Mouse (Mus musculus) forebrain, embryonic 16.5 days (tissue): ENCODE measurements around the gene Ctxn1. TPM values are rescaled to one million over a fixed set of nuclear protein-coding genes. Genes with fewer than 3 reads are reported as not detected.

Experiments used
- polyA plus RNA-seq: library from polyadenylated mRNA; unstranded; fragments of >200 nt; fragmentation: Nextera tagmentation; extraction: Ambion mirVana; gene quantifications from 2 replicates; pipeline ENCODE4 v1.2.1, GENCODE M21; 2015

Ctxn1 gene
- polyA plus RNA-seq, 1 experiment from 2014 or later = 417 TPM

Other genes with a start within 250 kb of the Ctxn1 start
- 0.25 TPM in 1 of 2 replicates, not detected in the other for gene Cd209f, start 153.4 kb downstream of the Ctxn1 start, polyA plus RNA-seq
- not detected in 2 replicates for gene Cd209g, start 125.2 kb downstream of the Ctxn1 start, polyA plus RNA-seq
- gene Evi5l, start 92.7 kb downstream of the Ctxn1 start, polyA plus RNA-seq = 97.4 and 117 TPM in 2 replicates
- gene Prr36, start 41.8 kb downstream of the Ctxn1 start, polyA plus RNA-seq = 47.7 and 49.0 TPM in 2 replicates
- gene Lrrc8e, start 32.4 kb downstream of the Ctxn1 start, polyA plus RNA-seq = 0.05 TPM in 1 of 2 replicates, not detected in the other
- 24.3 and 28.9 TPM in 2 replicates for gene Map2k7, start 20.5 kb downstream of the Ctxn1 start, polyA plus RNA-seq
- gene Gm49320, start 20.4 kb downstream of the Ctxn1 start, polyA plus RNA-seq = 0.98 and 1.3 TPM in 2 replicates
- 2.6 and 3.3 TPM in 2 replicates for gene Tgfbr3l, start 11.1 kb downstream of the Ctxn1 start, polyA plus RNA-seq
- gene Snapc2, start 6.2 kb downstream of the Ctxn1 start, polyA plus RNA-seq = 65.8 and 69.8 TPM in 2 replicates
- 41.1 and 44.5 TPM in 2 replicates for gene Timm44, start 16.6 kb upstream of the Ctxn1 start, polyA plus RNA-seq
- 17.1 and 21.6 TPM in 2 replicates for gene Ccl25, start 65.9 kb upstream of the Ctxn1 start, polyA plus RNA-seq
- 127 and 150 TPM in 2 replicates for gene Elavl1, start 66.1 kb upstream of the Ctxn1 start, polyA plus RNA-seq
- 35.7 and 43.9 TPM in 2 replicates for gene Cers4, start 233.8 kb upstream of the Ctxn1 start, polyA plus RNA-seq